Mouse (Mus musculus) heart, postnatal 4 days (tissue): Measurements from ENCODE around the gene Tmod2. TPM values are rescaled to one million over a fixed set of nuclear protein-coding genes. Genes with fewer than 3 reads are reported as not detected.

Experiments used
- DNase-seq: peaks from one replicate; pipeline ENCODE4 v3.0.0; 2021
- total RNA-seq, 2 experiments: library from RNA; stranded (reverse); gene quantifications; 2 replicates each; pipeline ENCODE4 v1.2.3; 2021

The Tmod2 gene
- total RNA-seq, 2 experiments from 2014 or later = 4.6 to 5.6 TPM

DNA sequence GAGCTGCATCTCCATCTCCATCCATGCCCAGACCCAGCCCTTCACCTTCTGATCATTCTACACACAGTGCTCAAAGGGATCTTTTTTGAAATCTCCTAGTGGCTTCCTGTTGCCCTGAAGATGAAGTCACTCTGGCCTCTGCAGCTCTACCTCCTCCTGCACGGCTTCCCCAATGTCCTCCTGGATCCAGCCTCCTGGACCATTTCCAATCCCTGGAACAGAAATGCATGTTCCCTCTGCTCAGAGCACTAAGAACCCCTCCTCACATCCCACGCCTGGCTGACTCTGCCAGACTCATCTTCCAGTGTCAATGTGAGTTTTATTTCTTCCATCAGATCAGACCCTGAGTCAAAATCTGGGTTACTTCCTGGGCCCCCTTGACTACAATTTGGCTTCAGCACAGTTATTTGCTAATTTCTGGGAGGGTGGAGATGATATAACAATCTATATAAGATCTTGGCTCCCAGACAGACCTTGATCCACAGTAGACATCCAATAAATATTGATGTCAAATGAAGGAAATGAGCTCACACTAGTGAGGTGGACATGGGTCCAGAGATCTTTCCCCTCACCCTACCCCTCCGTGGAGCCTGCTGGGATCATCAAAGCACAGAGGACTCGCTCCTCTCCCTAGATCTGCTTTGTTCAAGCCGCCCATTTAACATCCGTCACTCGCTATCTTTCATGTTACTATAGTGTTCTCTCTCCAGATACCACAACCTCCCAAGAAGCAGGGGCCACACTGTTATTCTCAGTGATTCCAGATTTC is 10.8 kb downstream of the Tmod2 start:
- peak; percentile 18 for DNase-seq

DNA sequence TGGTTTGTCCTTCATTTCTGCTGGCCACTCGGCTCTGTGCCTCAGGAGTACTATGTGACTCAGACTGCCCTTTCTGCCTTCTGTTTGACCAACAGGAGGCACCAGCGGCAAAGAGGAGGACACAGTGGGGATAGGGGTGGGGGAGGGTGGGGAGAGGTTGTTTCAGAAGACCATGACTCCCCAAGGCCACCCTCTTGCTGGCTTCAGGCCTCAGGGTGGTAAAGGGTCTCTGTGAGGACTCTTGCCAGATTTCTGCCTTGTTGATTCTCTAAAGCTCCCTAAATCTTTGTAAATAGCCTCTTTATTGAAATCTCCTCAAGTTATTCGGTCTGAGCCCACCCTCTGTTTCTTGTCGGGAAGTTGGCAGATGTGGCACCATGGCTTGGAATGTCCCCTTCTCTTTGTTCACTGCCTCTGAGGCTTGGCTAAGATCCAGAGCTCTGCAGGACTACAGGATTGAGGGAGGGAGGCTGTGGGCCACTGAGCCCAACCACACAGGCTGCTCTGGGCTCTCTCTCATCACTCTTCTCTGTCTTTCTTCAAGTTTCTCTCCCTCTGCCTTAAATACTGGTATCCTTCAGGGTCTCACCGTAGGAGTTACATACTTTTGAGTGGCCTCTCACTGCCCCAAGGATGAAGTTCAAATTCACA is 11.8 kb downstream of the Tmod2 start:
- DNase-seq = peak; percentile 34

DNA sequence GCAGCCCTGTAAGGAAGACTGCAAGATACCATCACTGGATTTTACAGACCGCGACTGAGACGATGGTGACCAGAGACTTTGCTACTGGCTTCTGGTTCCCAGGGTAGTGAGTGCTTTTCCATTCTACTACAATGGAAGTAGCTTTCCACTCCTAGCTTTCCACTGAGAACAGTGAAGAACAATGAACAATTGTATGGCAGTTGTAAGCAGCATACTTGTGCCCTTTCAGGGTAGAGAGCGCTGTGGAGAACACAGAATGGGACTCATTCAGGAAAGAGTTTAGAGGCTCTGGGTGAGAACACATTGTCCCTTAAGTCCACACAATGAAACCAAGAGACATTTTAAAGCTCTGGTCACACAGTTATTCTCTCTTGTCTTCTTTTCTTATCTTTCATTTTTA is 13.5 kb downstream of the Tmod2 start:
- DNase-seq = no peak

DNA sequence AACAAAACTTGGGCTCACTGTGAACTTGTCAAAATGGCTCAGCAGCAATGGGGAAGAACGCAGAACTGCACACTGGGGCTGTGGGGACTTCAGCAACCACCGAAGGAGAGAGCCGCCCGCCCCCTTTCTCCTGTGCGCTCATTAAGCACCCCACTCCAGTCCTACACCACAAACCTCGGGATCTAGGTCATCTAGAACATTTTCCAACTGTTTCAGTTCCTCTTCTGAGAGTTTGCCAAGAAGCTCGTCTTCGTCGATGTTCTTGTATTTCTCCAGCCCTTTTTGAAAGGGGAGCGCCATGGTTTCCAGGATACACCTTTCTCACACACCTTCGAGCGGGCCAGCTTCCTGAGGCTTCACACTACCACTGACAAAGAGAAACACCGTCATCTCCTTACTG is 14.1 kb downstream of the Tmod2 start:
- no peak for DNase-seq

DNA sequence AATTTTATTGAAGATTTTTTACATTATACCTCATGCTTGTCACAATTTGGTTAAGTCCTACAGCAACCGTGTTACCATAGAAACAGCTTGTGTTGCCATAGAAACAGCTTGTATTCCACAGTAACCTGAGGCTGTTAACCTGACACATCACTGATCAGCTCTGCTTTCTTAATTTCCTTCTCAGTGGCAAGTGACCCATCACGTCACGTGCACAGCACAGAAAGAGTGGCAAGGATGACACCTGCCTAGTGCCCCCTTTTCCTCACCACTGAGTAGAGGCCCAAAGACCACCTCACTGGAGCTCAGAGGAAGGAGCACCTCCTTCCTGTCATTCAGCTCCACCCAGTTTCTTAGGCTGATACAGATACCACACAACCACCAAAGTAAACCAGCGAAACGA is 17.6 kb downstream of the Tmod2 start:
- no peak for DNase-seq

DNA sequence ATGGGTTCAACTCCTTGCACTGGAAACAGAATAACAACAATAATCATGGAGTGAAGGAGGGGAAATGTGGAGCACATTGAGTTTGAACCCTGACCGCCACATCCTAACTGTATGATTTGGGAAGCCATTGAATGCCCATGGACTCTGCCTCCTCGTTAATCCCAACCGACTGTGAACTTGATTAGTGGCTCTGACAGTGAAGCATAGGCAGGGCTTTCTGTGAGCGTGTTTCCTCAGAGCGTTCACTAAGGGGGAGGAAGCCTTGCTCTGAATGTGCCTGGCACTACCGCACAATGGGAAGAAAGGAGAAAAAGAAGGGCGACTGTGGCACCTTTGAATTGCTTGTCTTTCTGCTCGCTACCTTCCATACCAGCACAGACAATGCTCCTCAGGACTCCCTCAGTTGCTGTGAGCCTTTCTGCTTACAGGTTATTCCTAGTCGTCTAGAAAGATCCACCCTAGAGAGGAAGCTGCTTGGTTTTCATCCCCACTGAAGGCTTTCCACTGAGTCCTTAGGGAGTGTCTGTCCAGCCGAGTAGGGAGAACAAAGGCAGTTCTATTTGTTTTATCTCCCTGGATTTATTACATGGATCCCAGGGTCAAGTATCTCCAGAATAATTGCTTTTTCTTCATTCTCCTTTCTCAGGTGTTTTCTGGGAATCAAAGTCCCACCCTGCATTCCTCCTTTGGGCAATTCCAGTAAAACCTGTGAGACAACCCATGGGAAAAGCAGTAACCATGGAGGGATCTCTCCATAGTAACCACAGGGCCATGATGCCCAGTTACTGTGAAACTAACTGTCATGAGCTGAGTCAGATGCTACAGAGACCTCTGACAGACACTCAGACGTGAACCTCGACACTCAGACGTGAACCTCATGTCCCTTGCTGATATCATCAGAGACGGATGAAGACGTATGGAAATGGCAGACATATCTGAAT is 21.0 kb downstream of the Tmod2 start:
- no peak for DNase-seq

DNA sequence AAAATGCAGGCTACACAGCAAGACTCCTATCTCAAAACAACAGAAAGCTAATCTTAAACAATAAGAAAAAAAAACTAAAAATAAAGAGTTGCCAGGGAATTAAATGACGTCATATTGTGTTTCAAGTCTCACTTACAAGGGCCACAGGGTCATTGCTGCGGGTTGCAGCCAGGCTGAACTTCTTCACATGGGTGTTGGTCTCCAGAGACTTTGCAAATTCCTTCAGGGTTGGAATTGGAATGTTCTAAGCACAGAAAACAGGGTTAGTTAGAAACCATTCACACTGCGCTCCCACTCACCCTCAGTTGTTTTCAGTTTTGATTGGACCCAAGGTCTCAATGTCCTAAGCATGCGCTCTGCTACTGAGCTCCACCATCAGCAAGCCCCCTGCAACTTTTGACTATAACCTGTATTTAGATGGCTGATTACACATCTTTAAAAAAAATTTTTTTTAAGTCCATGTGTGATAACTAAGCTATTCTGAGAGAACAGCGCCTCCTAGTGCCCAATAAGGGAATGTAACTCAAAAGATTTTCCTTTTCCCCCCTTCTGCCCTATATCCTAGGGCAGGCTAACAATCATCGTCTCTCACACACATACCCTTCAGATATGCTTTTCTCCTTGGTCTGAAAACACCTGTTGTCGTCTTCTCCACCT is 29.3 kb downstream of the Tmod2 start:
- peak; percentile 15 for DNase-seq

DNA sequence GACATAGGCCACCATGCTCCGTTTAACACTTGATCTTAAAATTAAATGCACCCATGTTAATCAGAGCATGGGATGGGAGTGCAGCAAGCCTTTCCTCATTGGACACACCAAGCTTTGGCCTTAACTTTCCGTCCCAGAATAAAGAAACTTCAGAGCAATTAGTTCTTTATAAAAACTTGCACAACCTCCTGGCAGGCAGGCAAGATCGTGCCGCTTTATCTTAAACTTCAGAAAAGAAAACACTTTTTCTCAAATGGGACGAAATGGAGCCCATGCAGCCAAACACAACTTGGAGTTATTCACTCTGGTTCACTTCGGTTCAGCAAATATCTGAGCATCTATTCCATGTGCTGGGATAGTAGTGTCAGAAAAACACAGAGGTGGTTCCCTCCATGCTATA is 31.8 kb downstream of the Tmod2 start:
- no peak for DNase-seq

DNA sequence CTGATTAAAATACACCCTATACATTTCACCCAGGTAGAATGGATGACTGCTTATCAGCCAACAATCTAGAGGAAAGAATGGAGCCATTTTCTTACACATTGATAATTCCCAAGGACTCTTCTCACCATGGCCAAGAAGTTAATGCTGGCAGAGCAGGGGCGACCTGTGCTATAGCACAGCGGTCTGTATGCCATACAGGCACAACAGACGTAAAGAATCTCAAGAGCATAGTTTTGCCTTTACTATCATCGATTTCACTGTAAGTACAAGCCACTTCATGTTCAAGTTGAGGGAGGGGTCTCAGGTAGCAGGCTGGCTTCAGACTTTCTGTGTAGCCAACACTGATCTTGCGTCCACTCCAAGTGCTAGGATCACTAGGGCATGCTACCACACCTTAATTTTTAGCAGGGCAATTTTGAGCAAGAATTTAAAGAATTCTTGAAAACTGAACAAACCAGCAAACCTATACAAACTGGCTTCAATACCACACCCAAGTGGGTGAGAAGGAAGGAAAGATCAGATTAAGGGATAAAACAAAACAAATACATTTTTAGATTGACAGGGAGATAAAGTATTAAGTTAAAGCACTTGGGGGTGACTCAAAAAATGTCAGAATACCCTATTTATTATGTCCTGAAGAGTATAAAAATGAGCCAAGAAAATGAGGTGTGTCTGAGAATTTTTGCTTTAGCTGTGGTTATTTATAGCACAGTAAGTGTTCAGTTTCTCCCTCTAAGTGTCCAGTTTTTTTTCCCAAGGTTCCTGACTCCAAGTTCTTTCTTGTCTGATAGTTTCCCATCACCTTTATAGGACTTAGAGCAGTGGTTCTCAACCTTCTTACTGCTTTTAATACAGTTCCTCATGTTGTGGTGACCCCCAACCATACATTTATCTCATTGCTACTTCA is 39.8 kb downstream of the Tmod2 start:
- no peak for DNase-seq

DNA sequence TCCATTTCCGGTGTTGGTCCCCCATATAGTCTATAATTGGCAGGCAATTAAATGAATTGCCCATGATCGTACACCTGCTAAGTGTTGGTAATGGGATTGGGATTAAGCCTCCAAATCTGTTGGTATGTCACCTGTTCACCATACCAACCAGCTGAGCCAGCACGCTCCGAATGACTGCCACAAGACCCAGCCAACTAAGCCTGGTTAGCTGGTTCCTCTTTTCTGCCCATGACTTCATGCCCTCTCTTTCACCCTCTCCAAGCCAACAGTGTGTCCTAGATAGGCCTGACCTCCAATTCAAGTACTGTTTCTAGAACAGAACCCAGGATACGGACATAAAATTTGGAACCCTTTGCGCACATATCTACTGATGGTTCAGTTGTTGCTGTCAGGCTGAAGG is 42.7 kb downstream of the Tmod2 start:
- DNase-seq = no peak

DNA sequence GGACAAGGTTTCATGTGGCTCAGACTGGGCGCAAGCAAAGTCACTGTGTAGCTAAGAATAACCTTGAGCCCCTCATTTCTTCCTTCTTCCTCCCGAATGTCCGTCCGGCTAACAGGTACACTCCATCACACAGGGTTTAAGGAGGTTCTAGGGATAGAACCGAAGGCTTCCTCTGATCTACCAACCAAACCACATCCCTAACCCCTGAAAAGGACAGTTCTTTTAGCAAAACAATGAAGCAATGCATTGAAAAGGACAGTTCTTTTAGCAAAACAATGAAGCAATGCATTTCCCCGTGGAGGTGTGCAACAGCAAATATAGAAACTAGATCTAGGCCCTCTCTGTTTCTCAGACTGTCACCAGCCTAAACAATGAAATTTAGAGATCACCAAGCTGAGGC is 46.2 kb downstream of the Tmod2 start:
- no peak for DNase-seq

DNA sequence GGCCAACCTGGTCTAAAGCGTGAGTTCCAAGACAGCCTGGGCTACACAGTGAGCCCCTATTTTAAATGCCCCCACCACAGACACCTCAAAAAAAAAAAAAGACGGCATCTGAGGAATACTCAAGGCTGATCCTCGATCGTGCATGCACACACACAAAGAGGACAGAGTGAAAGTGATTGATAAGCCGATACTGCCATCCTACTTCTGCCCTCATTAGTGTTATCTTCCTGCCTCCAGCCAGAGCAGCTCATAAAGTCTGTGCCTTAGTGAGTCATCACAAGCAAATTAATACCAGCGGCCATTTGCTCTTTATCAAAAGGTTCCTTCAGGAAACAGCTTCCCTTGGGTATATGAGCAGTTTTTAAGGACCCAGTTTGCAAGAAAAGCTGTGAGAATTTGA is 47.5 kb downstream of the Tmod2 start:
- no peak for DNase-seq

DNA sequence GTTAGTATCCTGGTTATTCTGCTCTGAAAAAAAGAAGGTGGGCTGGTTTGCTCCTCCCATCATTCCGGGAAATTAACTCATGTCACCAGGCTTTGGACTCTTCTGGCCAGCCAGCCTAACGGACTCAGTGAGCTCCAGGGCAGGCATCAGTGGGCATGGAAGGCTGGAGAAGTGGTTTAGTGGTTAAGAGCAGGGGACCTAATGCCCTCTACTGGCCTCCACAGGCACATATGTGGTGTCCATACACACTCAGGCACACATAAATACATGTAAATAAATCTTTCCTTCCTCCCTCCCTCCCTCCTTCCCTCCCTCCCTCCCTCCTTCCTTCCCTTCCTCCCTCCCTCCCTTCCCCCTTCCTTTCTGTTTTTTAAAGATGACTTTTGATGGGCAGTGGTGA is 47.9 kb downstream of the Tmod2 start:
- no peak for DNase-seq

DNA sequence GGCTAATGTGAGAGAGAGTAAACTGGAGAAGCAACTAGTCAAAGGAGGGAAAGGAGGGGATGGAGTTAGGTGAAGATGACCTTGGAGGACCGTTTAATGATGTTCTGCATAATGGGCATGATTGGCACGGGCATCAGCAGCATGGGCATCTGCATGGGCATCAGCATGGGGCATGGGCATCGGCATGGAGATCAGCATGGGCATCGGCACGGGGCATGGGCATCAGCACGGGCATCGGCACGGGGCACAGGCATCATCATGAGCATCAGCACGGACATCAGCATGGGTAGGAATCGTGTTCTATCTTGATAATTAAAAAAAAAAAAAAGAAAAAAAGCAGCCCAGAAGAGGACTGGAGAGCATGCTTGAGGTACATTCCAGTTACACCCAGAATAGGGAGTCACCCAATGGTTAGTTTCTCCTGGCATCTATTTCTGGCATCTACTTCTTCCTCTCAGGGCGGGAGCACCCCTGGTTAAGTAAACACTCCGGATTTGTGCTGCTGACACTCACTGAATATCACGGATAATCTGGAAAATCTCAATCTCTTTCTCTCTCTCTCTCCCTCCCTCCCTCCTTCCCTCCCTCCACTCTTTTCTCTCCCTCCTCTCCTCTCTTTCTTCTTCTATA is 50.0 kb downstream of the Tmod2 start:
- DNase-seq = no peak

DNA sequence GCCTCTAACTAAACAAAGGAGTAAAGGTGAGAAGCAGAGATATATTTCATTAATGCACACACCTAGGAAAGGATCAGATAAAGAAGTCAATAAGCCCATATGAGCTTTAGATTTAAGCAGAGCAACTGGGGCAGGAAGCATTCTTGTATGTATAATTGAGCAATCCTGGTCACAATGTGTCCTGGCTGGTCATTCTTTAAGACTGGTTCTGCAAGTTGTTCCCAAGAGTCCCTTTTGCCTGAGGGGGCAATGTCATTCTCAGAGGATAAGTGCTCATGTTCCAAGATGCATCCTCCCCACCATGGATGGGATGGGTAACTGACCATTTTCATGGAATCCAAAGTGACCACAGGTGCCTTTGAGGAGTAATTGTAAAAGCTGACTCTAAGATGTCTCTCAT is 50.8 kb downstream of the Tmod2 start:
- no peak for DNase-seq

DNA sequence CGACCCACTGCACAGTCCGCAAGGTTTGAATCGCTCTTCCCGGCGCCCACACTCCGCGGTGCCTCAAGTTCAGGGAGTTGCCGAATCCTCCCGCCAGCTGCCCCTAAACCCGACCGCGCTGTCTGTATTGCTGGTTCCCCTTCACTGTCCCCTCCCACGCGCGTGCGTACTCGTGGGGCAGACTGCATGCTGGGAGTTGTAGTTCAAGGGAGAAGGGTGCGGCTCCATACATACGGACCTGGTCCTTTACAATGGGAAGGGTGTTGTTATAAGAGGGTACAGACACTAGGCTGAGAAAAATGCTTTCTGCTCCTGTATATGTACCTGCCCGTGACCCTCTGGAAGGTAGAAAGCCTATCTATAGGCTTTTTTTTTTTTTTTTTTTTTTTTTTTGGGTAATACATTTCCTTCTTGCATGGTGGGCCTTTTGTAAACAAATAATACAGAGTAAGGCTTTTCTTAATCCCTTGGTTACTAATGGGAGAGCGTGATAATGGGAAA is 51.6 kb downstream of the Tmod2 start, which contains the start of gene Tmod3:
TSS of gene Tmod3 (minus strand) at position 146 of the 501 bp plus-strand sequence.
- DNase-seq = peak; percentile 97

DNA sequence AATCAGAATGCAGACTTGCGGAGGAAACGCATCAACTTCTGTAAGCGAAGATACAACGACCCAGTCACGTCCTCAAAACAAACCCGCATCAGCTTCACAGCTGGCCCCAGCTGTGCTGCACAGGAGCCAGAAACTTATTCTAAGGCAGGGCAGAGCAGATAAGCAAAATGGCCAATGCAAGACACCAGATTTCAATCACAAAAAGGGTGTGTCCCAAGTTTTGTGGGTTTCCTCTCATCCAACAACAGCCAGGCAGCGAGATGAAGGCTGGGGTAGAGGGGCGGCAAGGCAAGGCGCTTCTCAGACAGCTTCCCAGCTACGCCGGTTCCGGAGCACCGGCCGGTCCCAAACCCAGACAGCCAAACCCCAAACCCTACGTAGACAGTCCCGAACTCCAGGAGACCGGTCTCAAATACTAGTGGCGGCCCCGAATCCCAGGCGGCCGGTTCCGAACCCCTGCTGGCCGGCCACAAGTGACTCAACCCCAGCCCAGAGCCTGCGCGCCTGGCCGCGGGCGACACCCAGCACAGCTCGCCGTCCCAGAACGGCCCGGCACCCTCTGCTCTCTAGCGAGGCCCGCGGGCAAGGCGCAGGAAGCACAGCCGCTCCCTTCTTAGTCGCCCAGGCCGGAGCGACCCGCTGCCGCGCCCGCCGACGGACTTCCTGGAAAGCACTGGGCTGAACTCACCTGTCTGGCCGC is 52.2 kb downstream of the Tmod2 start:
- DNase-seq = peak; percentile 38

DNA sequence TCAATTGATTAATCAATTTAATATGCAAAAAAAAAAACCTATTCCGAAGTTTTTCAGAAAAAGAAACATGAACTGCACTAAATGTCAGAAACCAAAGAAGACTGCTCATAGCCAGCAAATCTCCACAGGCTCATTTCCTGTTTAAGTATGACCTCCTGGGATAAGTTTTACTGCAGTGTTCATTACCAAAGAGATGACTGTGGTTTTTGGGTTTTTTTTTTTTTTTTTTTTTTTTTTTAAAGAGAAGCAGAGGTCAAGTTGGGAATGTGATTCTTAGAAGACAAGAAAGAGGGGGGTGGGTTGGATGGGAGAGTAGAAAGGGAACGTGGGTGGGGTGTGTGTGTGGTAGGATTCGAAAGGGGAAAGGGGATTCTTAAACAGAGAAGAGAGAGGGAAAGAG is 52.8 kb downstream of the Tmod2 start:
- no peak for DNase-seq

DNA sequence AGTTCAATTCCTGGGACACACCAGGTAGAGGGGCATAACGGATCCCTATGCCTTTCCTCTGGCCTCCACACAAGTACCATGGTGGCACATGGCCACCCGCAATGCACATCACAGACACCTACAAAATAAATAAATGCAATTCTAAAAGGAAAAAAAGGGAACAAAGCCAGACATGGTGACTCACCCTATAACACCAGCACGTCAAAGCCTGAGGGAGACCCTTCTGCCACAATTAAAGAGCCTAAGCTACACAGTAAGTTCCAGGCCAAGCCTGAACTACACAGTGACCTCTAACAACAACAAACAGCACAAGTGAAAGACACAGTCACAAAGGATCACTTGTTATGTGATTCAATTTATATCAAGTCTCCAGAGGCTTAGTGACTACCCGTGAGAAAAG is 57.4 kb downstream of the Tmod2 start:
- DNase-seq = no peak

DNA sequence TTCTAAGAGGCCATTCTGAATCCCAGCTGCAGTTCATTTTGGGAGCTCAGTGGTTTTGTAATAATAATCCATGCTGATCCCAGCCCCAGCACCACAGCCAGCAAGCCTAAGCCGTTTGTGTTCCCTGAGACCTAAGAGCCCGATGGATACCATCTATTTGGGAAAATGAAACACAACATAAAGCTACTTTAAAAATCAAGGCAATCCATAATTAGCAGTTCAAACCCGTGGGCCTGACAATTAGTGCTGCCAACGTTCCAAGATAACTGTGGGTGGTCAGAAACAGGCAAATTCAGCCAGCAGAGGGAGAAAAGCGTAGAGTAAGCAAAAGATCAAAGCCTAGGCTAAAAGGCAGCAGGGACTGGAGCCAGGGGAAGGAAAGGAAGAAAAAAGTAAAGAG is 59.8 kb downstream of the Tmod2 start:
- no peak for DNase-seq
